Mouse (Mus musculus) CD4-positive naive resting alpha-beta T cell, adult 76 days (primary cell): ENCODE measurements around the gene Pnpla5. TPM values are rescaled to one million over a fixed set of nuclear protein-coding genes. Genes with fewer than 3 reads are reported as not detected.

Source experiments
- total RNA-seq: library from RNA; stranded (reverse); gene quantifications from one replicate; pipeline ENCODE4 v1.2.4, GENCODE M21; 2023

The Pnpla5 gene
- total RNA-seq, result not detected

DNA sequence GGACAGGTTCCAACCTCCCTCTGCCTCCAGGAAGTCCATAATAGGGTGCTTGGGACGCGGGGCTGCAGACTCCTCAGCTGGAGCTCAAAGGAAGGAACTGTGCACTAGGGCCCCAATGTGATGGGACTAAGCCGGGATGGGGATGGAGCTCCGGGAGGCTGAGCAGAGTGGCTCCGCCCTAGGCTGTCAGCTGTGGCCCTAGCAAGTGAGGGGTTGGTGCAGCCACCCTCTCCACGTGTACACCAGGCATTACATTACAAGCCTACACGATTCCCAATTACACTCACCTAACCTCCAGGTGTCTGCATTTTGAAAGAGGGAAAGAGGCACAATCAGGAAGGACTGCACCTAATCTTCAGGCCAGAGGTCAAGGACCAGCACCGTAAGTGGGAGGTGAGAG lies at the start of gene Pnpla5:
TSS of gene Pnpla5 (minus strand) at position 101 of the 400 bp plus-strand sequence.

DNA sequence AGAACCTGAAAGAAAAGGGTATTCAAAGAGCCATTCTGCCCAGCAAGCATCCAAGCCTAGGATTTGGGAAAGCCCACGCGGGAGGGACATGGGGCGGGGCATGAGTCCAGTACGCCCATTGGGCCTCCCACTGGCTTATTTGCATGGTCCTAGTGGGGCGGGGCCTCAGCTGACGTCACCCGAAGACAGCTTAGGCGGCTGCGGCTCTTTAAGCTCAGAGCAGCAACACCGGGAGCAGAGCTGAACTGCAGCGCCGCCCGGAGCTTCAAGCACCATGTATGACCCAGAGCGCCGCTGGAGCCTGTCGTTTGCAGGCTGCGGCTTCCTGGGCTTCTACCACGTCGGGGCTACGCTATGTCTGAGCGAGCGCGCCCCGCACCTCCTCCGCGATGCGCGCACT lies 44.6 kb upstream of the Pnpla5 start, which contains the start of gene Pnpla3:
TSS of gene Pnpla3 (plus strand) at position 238 of the 400 bp plus-strand sequence.

DNA sequence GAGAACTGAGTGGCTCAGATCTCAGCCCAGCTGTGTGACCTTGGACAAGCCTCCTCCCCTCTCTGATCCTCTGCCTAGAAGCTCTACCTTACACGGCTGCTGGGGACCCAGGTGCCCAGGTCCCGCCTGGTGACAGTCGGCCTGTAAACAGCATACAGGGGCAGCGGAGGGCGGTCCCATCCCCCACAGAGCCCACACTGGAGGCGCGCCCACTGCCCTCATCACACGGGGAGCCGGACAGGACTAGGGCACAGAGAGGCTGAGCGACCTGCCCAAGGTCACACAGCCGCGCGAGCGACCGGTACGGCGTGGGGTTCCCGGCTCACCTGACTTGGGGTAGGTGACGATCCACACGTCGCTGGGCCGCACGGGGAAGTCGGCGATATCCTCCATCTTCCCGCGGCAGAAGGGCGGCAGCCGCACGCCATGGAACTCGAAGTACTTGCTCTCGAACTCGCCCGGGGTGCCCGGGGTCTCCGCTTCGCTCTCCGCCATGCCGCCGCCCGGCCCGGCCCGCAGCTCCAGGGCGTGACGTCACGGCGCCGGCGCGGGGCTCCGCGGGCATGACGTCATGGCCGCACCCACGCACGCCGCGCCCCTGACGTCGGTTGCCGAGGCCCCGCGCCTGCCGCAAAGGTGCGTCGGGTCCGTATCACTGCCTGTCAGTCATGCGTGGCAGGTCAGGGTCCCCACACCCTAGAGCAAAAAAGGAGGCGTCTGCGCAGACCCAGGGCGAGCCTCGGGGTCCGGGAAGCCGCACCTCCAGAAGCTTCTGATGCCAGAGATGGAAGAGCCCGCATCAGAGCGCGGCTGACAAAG lies 17.7 kb downstream of the Pnpla5 start, which contains the start of gene Sult4a1:
TSS of gene Sult4a1 (minus strand) at position 650 of the 819 bp plus-strand sequence.

DNA sequence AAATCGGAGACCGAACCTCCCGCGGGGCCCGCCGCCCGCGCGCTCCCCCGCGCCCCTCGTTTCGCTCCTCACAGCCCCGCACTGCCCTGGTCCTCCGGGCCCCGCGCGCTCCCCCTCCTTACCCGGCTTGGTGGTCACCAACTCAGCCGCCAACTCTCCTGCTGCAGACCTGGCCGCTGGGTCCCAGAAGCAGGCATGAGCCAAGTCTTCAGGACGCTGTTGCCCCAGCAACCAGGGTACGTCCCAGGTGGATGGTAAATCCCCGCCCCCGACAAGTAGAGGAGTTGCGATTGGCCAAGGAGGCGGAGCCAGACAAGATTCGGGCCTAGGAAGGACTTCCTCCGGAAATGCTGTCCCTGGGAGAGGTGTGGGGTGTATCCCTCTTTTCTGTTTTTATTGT lies 57.8 kb downstream of the Pnpla5 start, which contains the start of gene Efcab6:
TSS of gene Efcab6 (minus strand) at position 240 of the 400 bp plus-strand sequence.

Other genes starting within 250 kb of the Pnpla5 start
- not detected for gene Efcab6, start 57.8 kb downstream of the Pnpla5 start, total RNA-seq
- not detected for gene Sult4a1, start 17.4 kb downstream of the Pnpla5 start, total RNA-seq
- gene Pnpla3, start 44.7 kb upstream of the Pnpla5 start, total RNA-seq, result not detected
- 90.3 TPM for gene Samm50, start 69.1 kb upstream of the Pnpla5 start, total RNA-seq
- gene Parvb, start 108.9 kb upstream of the Pnpla5 start, total RNA-seq, result 1.7 TPM
- gene Parvg, start 200.9 kb upstream of the Pnpla5 start, total RNA-seq, result 78.6 TPM